Mouse (Mus musculus): ENCODE measurements at regions not wholly inside any gene's neighbourhood (a gene's known extent, or its start where the extent isn't known, plus 50 kb on each side); places are given as distances from the start of the nearest gene placed in this dataset.

DNA sequence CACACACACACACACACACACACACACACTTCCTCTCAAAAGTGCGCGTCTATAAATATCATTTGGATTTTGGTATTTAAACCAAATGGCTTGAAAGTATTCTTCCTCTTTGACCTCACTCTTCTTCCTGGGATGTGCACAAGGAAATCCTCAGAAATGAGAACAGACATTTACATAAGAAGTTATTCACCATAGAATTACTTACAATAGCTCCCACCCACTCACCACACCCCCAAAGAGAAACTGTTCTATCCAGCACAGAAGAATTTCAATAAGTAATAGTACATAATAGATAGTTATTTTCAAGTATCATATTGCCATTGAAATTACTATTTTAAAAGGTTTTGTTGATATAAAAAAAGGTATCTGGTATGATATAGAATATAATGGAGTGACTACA lies 140.1 kb upstream of the 4933402D24Rik start:
- no peak for DNase-seq (ENCODE audit: low spot score)
- no peak overlapping the region for H3K27ac ChIP-seq
- H3K36me3 ChIP-seq = no peaks in the 10 kb centered on the region
- H3K27me3 ChIP-seq (ENCODE audit: low read depth, poor library complexity, severe bottlenecking) = no peaks in the 10 kb centered on the region
- H3K9me3 ChIP-seq (replicated peaks) = no peaks in the 10 kb centered on the region
- 95% methylated on average over 2 of the region's 2 CpGs for WGBS
- no peak overlapping the region for H3K4me3 ChIP-seq
- H3K4me1 ChIP-seq = no peaks in the 10 kb centered on the region

DNA sequence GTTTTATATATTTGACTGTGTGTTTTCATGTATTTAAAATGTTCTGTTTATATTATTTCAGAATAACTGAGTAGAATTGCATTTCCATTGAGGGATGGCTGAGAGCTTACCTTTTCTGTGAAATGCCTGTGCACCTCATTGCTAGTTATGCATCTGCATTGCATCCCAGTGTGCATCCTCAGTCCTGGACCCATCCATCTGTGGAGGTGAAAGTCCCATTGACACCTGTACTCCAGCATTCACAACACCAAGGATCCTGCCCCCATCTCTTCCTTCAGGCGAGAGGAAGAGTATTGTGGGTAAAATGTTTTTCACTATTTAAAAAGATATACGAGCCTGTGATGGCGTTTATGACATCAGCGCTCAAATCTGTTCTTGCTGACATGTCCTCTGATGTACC lies 134.6 kb upstream of the 4933402D24Rik start:
- Histone ChIP-seq H3K27me3 (ENCODE audit: low read depth, poor library complexity, severe bottlenecking) (no peaks in the 10 kb centered on the region), H3K36me3 (no peaks in the 10 kb centered on the region), H3K27ac (no peak overlapping the region), H3K4me1 (no peaks in the 10 kb centered on the region), H3K9me3 (replicated peaks) (no peaks in the 10 kb centered on the region), H3K4me3 (no peak overlapping the region)
- WGBS = 88% methylated on average over 4 of the region's 4 CpGs
- no peak for DNase-seq (ENCODE audit: low spot score)

DNA sequence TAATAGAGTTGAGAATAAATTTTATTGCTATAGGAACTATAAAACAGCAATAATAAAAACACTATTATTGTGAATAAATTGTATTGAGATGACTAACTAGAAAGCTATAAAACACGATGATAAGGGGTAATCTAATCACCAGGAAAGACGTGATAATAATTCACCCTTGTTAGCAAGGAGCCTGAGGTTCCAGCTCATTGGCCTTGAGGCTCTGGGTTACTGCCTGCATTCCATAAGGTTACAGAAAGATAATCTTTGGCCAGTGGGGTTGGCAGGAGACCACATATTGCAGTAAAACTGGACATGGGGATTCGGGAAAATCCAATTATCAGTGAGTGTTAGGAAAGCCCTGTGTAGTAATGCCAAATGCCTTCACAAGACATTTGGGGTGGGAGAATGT lies 134.1 kb upstream of the 4933402D24Rik start:
- H3K27me3 ChIP-seq (ENCODE audit: low read depth, poor library complexity, severe bottlenecking) = no peaks in the 10 kb centered on the region
- DNase-seq (ENCODE audit: low spot score) = no peak
- no peaks in the 10 kb centered on the region for H3K9me3 ChIP-seq (replicated peaks)
- no peak overlapping the region for H3K27ac ChIP-seq
- WGBS = 81% methylated on average over 3 of the region's 3 CpGs
- H3K4me3 ChIP-seq = no peak overlapping the region
- H3K4me1 ChIP-seq = no peaks in the 10 kb centered on the region
- H3K36me3 ChIP-seq = no peaks in the 10 kb centered on the region

DNA sequence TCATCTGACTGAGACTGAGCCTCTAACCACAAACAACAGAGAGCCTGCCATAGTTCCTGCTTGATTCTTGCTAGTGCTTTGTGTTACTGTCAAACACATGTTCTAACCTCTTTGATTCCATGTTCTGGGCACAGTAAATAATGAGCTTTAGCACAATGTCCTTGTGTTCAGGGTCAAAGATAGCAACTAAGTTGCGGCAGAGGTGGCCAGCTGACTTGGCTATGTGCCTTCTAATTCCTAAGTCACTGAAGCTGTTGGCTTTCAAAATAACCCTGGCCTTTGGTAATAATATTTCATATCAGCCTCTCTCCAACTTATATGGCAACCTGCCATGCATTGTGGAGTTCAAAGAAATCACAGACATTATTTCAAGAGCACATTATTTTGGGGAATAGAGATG lies 133.3 kb upstream of the 4933402D24Rik start:
- H3K36me3 ChIP-seq = no peaks in the 10 kb centered on the region
- no peaks in the 10 kb centered on the region for H3K9me3 ChIP-seq (replicated peaks)
- H3K27ac ChIP-seq = no peak overlapping the region
- 83% methylated on average over 1 of the region's 1 CpGs for WGBS
- DNase-seq (ENCODE audit: low spot score) = no peak
- H3K4me1 ChIP-seq = no peaks in the 10 kb centered on the region
- H3K4me3 ChIP-seq = no peak overlapping the region
- no peaks in the 10 kb centered on the region for H3K27me3 ChIP-seq (ENCODE audit: low read depth, poor library complexity, severe bottlenecking)

DNA sequence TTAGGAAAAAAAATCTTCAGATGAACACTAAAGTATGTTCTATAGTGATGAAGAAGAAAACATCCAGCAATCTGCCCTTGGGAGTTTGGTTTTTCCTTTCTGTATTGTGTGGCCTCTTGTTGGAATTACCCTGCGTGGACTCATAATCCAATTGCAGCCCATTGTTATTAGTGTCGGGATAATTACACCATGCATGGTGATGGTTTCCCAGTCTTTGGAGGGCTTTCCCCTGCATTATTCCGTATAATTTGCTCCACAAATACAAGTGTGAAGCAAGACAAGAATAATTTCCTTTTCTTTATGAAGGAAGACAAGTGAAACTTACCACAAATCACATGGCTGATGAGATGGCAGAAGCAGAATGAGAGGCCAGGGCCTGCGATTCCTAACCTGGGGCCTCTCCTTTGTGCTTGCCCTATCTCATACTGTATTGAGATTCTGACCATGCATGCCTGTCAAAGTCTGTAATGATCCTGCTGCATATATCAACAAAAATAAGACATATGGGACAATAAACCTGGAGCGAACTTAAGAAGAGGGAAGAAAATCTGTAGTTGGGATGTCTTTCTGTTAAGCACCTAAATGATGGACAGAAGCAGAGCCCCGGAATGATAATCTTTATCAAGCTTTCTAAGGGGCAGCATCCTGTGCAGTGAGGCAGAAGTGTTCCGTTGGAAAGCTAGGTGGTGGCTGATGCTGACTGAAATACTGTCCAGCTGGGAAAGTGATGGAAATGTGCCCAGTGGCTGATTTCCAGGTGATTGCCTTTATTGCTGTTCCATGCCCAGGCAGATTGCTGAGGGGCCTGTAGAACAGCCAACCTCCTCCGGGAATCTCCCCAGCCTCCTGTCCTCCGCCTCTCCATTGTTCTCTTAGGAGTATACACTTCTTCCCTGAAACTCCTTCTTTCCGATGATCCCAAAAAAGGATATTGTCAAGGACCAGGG lies 130.8 kb upstream of the 4933402D24Rik start:
- H3K36me3 ChIP-seq = no peaks in the 10 kb centered on the region
- 87% methylated on average over 10 of the region's 10 CpGs for WGBS
- H3K4me3 ChIP-seq = no peak overlapping the region
- H3K9me3 ChIP-seq (replicated peaks) = no peaks in the 10 kb centered on the region
- H3K4me1 ChIP-seq = peaks cover 6% of the 10 kb centered on the region; the same call in 1 of the 2 replicates
- no peak overlapping the region for H3K27ac ChIP-seq
- no peak for DNase-seq (ENCODE audit: low spot score)
- no peaks in the 10 kb centered on the region for H3K27me3 ChIP-seq (ENCODE audit: low read depth, poor library complexity, severe bottlenecking)

DNA sequence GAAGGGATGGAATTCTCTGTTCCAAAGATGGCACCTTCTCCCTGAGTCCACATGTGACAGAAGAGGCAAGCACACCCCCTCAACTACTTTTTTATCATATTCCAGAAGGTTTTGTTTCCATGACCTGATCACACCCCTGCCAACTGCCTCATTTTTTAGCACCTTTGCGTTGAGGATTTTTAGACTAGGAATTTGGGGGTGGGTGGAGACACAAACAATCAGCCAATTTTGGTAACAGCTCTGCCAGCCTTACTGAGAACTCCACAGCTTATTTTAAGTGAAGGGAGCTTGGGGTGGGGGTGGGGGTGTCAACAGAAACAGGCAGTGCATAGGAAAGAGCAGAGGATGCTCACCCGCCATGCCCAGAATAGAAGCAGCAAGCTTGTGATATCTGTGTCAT lies 129.7 kb upstream of the 4933402D24Rik start:
- H3K27me3 ChIP-seq (ENCODE audit: low read depth, poor library complexity, severe bottlenecking) = no peaks in the 10 kb centered on the region
- H3K36me3 ChIP-seq = no peaks in the 10 kb centered on the region
- no peak for DNase-seq (ENCODE audit: low spot score)
- no peak overlapping the region for H3K4me3 ChIP-seq
- H3K4me1 ChIP-seq = peaks cover 6% of the 10 kb centered on the region; the same call in 1 of the 2 replicates
- WGBS = 79% methylated on average over 2 of the region's 2 CpGs
- H3K9me3 ChIP-seq (replicated peaks) = no peaks in the 10 kb centered on the region
- H3K27ac ChIP-seq = no peak overlapping the region

DNA sequence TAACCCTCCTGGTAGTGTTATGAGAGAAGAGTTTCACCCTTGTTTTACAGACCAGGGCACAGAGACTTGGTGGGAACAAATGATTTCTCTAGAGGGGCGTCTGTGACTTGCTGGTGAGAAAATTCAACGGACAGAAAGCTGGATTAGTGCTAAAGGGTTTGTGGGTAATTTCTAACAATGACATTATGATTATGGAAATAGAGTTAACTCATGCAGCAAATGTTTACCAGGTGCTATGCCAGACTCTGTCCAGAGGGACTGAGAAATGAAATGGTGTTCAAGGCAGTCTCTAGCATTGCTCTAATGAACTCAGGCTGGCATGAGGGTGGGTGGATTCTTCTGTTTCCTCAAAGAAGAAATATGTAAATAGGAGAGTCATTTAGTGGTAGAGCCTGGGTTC lies 128.5 kb upstream of the 4933402D24Rik start:
- Histone ChIP-seq H3K4me1 (peaks cover 6% of the 10 kb centered on the region; the same call in 1 of the 2 replicates), H3K27ac (no peak overlapping the region), H3K36me3 (no peaks in the 10 kb centered on the region), H3K4me3 (no peak overlapping the region), H3K27me3 (ENCODE audit: low read depth, poor library complexity, severe bottlenecking) (no peaks in the 10 kb centered on the region), H3K9me3 (replicated peaks) (no peaks in the 10 kb centered on the region)
- WGBS = 82% methylated on average over 2 of the region's 2 CpGs
- DNase-seq (ENCODE audit: low spot score) = no peak

DNA sequence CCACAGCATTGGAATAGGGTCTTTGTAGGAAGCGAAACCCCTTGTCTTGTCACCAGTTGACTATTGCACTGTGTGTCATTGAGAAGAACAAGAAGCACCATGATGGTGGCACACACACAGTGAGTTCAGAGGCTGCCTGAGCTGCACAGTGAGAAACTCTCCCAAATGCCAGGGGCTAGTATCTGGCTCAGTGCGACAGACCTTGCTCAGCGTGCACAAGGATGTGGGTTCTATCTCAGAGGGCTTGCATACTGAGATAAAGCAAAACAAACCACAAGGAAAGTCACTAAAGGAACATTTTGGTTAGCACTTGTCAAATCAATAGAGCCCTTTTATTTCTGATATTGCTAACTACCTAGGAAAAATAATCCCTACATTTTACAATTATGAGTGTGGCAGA lies 110.5 kb upstream of the 4933402D24Rik start:
- WGBS = 86% methylated on average over 3 of the region's 3 CpGs
- H3K27ac ChIP-seq = no peak overlapping the region
- H3K27me3 ChIP-seq (ENCODE audit: low read depth, poor library complexity, severe bottlenecking) = no peaks in the 10 kb centered on the region
- DNase-seq (ENCODE audit: low spot score) = no peak
- no peaks in the 10 kb centered on the region for H3K36me3 ChIP-seq
- H3K4me3 ChIP-seq = no peak overlapping the region
- no peaks in the 10 kb centered on the region for H3K9me3 ChIP-seq (replicated peaks)
- H3K4me1 ChIP-seq = no peaks in the 10 kb centered on the region

DNA sequence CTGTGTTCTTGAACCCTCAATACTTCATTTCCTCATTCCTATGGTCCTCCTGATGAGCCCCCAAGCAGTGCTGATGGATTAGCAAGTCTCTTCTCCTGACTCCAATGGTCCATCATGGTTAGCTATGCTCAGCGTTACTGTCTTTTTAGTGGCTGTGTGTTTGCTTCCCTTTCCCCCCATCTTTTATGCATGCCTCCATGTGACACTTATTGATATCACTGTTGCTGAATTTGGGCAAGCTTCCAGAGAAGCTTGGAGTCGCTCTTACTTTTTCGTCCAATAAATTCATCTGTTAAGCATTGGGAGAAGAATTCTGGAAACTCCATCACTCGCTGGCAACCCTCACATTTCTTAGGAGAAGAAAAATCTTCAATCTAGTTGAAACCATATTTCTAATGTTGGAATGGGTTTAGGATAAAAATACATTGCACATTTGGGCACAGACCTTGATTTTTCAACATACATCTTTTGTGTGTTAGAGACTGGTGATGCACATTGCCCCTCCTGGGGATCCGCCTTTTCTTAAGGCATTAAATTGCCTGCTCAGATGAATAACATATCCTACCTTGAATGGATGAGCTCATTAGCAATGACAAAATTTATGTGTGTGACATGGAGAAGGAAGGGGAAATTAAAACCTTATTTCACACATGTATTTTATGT lies 107.7 kb upstream of the 4933402D24Rik start:
- no peaks in the 10 kb centered on the region for H3K4me1 ChIP-seq
- no peak overlapping the region for H3K27ac ChIP-seq
- no peaks in the 10 kb centered on the region for H3K36me3 ChIP-seq
- no peaks in the 10 kb centered on the region for H3K9me3 ChIP-seq (replicated peaks)
- H3K27me3 ChIP-seq (ENCODE audit: low read depth, poor library complexity, severe bottlenecking) = no peaks in the 10 kb centered on the region
- no peak overlapping the region for H3K4me3 ChIP-seq
- 91% methylated on average over 5 of the region's 5 CpGs for WGBS
- DNase-seq (ENCODE audit: low spot score) = no peak

DNA sequence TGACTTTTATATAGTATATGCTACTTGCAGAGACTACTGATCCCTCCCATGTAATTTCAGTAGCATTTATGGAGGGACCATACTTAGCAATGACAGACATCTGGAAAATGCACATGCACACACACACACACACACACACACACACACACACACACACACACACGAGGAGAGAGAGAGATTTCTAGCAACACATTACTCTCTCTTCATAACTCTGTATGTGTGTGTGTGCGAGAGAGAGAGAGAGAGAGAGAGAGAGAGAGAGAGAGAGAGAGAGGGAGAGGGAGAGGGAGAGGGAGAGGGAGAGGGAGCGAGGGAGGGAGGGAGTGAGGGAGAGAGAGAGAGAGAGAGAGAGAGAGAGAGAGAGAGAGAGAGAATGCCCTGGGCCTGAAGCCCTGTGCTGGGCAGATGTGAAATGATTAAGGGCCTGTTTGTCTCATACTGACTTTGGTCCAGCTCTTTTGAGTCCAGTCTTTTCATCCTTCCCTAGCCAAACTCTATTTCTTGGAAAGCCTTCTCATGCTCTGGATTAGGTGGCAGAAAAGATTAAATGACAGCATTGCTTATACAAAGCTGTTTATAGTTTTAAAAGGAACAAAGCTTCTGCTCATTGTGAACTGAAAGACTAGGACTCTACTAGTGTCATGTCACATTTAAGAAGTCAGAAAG lies 106.4 kb upstream of the 4933402D24Rik start:
- Histone ChIP-seq H3K36me3 (no peaks in the 10 kb centered on the region), H3K4me1 (no peaks in the 10 kb centered on the region), H3K9me3 (replicated peaks) (no peaks in the 10 kb centered on the region), H3K27me3 (ENCODE audit: low read depth, poor library complexity, severe bottlenecking) (no peaks in the 10 kb centered on the region), H3K27ac (no peak overlapping the region), H3K4me3 (no peak overlapping the region)
- WGBS = 88% methylated on average over 3 of the region's 3 CpGs
- DNase-seq (ENCODE audit: low spot score) = no peak

DNA sequence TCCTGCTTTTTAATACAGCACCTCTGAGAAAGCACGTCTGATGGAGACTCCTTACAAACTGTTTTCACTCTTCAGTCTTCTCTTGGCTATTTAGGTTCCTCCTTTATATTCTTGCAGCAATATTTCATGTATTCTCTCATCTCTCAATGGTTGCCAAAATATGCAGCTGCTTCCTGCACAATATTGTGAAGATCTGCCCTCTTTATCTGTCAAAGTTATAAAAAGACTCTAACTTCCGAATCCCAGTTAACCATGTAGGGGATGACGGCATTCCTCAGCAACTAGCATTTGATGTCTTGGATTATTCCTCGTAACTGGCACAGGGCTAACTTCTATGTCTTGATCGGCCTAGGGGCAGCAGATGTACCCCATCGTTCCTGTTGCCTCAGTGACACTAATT lies 102.8 kb upstream of the 4933402D24Rik start:
- Histone ChIP-seq H3K4me3 (no peak overlapping the region), H3K4me1 (no peaks in the 10 kb centered on the region), H3K36me3 (no peaks in the 10 kb centered on the region), H3K9me3 (replicated peaks) (no peaks in the 10 kb centered on the region), H3K27ac (no peak overlapping the region), H3K27me3 (ENCODE audit: low read depth, poor library complexity, severe bottlenecking) (no peaks in the 10 kb centered on the region)
- 92% methylated on average over 6 of the region's 6 CpGs for WGBS
- DNase-seq (ENCODE audit: low spot score) = no peak

DNA sequence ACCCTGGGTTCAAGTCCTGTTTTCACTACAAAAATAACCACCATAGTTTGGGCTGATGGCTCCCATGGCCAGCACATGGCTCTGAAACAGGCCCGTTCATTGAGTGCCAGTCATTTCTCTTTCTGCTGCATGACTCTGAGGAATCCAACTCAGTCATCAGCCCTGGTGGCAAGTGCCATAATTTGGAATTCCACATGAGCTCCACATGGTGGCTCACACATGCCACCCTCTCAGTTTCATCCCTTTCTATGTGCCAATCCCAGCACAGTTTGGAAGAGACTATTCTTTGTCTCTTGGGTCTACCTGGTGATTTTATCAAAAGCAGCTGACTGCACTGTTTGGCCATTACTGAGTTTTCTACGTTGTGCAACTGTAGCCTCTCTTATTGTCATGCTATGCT lies 100.3 kb upstream of the 4933402D24Rik start:
- Histone ChIP-seq H3K36me3 (no peaks in the 10 kb centered on the region), H3K4me3 (no peak overlapping the region), H3K27me3 (ENCODE audit: low read depth, poor library complexity, severe bottlenecking) (no peaks in the 10 kb centered on the region), H3K27ac (no peak overlapping the region), H3K9me3 (replicated peaks) (no peaks in the 10 kb centered on the region), H3K4me1 (no peaks in the 10 kb centered on the region)
- 83% methylated on average over 2 of the region's 2 CpGs for WGBS
- DNase-seq (ENCODE audit: low spot score) = no peak

Data from limb, embryonic 10.5 days (tissue).